Mouse (Mus musculus) lung, postnatal 0 days (tissue): ENCODE measurements around the gene Serhl.

Experiments used
- CTCF ChIP-seq: IDR thresholded peaks from 2 replicates; pipeline ENCODE4 v1.5.1; 2016; ENCODE audit warnings: antibody characterized with exemption, mild to moderate bottlenecking
- EP300 ChIP-seq: IDR thresholded peaks from 2 replicates; pipeline ENCODE4 v1.6.1; 2016; ENCODE audit warnings: antibody characterized with exemption, mild to moderate bottlenecking, control low read depth

DNA sequence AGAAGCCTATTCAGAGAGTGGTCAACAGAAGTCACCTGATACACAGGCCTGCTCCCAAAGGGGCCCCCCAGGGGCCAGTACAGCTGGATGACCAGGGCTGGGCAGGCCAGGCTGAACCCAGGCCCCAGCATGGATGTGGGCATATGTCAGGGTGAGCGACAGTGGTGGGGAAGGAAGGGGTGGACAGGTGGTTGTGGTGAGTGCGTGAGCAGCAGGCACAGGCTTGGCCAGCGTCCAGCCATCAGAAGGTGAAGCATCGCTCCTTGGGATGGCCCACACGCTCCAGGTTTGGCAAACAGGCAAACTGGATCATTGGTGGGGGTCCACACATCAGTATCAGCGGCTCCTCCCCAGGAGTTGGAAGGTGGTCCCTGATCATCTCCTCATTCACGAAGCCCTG is 65.0 kb downstream of the Serhl start:
- TF ChIP-seq CTCF (no peak), EP300 (no peak)
